Mouse (Mus musculus) brain, embryonic 18.5 days (tissue): ENCODE results near the gene Arhgef15.
"Not testable (repeated sequence)": the region's sequence is repeated elsewhere in the genome, so short reads cannot be mapped to it uniquely, and the experiment has no call there.

Experiments used
- DNase-seq: peaks from one replicate; pipeline ENCODE4 v3.0.0-alpha.2; 2012; ENCODE audit warnings: low read depth, low spot score

Arhgef15 gene

DNA sequence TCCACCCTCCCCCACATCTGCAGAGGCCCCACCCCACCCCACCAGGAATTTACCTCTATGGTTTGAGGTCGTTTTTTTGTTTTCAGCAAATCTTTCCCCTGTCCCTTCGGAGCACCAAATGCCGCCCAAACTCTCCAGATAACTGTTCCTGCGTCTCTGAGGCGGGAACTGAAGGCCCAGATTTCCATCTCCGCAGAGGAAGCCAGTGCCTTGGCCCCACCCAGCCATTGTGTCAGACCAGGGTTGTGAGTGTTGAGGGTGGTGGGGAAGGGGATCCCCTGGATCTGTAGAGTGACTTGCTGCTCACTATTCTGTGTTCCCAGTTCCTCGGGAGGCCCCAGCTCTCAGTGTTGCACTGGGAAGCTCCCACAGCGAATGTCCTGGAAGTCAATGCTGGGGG, at the start of gene Arhgef15:
Gene Arhgef15 (minus strand): TSS at position 173 of the 400 bp plus-strand sequence.
- no peak for DNase-seq

GRCm38 (mm10) chr11:69006575-69006974, 49.3 kb upstream of the Arhgef15 start:
- DNase-seq = not testable (repeated sequence)

- DNase-seq = no peak
Measured at GRCm38 (mm10) chr11:69005193-69005592, 47.9 kb upstream of the Arhgef15 start.

DNA sequence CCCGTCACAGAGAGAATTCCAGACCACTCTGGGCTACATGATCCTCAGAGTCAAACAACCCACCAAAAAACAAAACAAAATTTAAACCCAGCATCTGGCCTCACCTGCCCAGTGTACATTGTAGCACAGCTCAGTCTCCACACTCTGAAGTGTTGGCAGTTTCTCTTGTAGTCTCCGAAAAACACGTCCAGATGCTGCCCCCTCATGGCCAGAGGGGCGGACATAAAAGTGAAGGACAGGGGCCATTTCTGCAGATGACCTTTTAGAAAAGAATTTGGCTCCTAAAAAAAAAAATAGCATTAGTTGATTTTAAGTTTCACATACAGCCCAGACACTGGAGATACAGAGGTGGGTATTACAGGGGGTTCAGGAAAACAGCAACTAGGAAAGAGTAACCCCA, 46.3 kb upstream of the Arhgef15 start:
- DNase-seq = no peak

- DNase-seq = not testable (repeated sequence)
Measured at GRCm38 (mm10) chr11:69002782-69003181, 45.5 kb upstream of the Arhgef15 start.

GRCm38 (mm10) chr11:68997080-68997479, 39.8 kb upstream of the Arhgef15 start:
- DNase-seq = no peak

DNA sequence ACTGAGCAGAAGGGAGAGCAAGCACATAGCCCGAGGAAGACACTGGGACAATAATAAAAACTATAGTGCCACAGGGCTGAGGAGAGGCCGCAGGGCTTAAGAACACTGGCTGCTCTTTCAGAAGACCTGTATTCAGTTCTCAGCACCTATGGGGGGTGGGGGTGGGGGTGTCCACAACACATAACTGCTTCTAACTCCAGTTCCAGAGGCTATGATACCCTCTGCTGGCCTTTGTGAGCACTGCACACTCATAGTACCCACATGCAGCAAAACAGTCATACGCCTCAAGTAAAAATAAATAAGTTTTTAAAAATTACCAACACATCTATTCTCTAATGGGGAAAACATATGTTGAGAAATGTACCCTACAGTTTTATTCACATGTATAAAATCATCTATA, 37.1 kb upstream of the Arhgef15 start:
- DNase-seq = no peak

GRCm38 (mm10) chr11:68993122-68993521, 35.8 kb upstream of the Arhgef15 start:
- DNase-seq = no peak

DNA sequence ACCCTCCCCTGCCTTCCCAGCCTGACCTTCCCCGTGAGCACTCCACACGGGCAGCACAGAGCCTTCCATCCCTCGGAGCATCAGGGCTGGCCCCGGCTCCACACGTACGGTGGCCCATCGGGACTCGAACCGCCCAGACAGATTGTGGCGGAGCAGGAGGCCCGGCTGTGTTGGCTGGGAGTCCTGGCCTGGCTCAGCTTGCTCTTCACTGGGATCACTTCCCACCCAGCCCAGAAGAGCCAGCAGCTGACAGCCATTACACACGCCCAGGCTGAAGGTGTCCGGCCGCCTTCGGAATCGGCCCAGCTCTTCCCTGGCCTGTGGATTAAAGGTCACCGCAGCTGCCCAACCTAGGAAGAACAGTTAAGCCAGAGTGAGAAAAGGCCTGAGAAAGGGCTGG, 31.1 kb upstream of the Arhgef15 start:
- DNase-seq = no peak

GRCm38 (mm10) chr11:68987365-68987882, 30.1 kb upstream of the Arhgef15 start:
- DNase-seq = no peak

GRCm38 (mm10) chr11:68982639-68983369, 25.5 kb upstream of the Arhgef15 start:
- DNase-seq = no peak

GRCm38 (mm10) chr11:68980919-68981318, 23.6 kb upstream of the Arhgef15 start:
- DNase-seq = no peak

GRCm38 (mm10) chr11:68979320-68979733, 22.0 kb upstream of the Arhgef15 start:
- no peak for DNase-seq

- no peak for DNase-seq
Measured at GRCm38 (mm10) chr11:68975601-68976000, 18.3 kb upstream of the Arhgef15 start.

GRCm38 (mm10) chr11:68975085-68975484, 17.8 kb upstream of the Arhgef15 start, which contains the start of gene Rangrf:
TSS of gene Rangrf (minus strand) at chr11:68975185.
- no peak for DNase-seq

DNA sequence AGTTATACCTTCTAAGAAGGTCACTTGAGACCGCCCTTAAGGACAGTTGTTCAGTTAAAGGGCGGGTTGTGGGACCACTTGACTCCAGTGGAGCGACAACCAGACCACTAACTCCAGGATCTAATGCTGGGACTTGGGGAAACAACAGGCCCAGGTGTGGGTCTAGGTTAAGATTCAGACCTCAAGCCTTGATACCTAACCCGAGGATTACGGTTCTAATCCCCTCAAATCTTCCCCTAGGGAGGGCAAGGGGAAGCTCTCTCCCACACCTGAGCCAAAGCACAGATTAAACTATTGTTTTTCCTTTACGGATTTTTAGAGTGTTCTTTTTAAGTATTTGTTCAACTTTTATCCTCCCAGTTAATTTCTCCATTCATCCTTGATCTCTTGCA, 16.8 kb upstream of the Arhgef15 start:
- DNase-seq = no peak

GRCm38 (mm10) chr11:68973250-68974058, 16.2 kb upstream of the Arhgef15 start:
- DNase-seq = peak; percentile 32

DNA sequence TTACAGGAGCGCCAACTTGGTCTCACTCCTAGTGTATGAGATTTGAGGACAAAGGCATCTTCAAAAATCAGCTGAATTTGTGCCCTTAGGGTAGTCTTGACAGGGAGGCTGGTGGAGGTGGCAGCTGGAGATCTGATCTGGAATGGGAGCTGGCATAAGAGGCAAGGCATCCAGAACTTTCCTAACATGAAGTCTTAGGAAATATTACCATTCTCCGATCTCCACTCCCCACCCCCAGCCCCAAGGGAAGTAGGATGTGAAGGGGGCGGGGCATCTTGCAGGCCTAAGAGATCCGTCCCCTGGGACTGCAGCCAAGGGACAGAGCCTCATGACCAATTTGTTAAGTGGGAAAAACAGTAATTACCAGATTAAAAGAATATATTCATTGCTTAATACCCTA, 13.0 kb upstream of the Arhgef15 start:
- DNase-seq = no peak

DNA sequence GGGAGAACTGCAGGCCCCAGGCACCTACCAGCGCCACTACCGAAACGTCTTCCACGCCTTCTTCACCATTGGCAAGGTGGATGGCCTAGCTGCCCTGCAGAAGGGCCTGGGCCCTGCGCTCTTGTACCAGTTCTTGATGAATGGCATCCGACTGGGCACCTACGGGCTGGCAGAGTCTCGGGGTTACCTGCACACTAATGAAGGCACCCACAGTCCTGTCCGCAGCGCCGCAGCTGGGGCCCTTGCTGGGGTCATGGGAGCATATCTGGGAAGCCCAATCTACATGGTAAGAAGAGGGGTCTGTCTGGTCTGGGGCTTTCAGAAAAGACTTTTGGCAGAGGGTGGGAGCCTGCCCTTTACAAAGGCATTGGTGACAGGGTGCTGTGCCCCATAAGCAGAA, 11.5 kb upstream of the Arhgef15 start:
- DNase-seq = no peak

- peak; percentile 67 for DNase-seq
Measured at GRCm38 (mm10) chr11:68967337-68968282, 10.3 kb upstream of the Arhgef15 start, which contains the start of gene Slc25a35. TSS of gene Slc25a35 (plus strand) at chr11:68968131.

DNA sequence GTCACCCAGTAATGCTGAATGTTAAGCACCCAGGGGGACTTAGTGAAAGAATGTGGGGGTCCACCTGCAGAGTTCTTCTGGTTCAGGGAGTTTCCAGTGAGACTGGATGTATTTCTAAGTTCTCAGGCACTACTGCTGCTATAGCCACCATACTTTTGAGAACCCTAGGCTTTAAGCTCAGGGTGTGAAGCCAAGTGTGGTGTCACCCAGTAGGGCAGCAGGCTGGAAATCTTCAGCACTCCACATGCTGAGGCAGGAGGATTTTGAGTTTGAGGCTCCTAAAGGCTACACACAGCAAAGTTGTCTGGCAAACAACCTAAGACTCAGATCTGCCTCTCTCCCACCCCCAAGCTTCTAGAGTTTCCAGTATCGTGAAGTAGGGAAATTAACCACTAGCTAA, 9.3 kb upstream of the Arhgef15 start:
- DNase-seq = no peak
